Mouse (Mus musculus) thymus, adult 2 months (tissue): Measurements from ENCODE around the gene Slc25a24. TPM values are rescaled to one million over a fixed set of nuclear protein-coding genes. Genes with fewer than 3 reads are reported as not detected.

Source experiments
- DNase-seq: peaks from one replicate; pipeline ENCODE4 v3.0.0; 2021
- H3K27ac ChIP-seq: fragments of 200-500 bp; 2 replicates; pipeline ENCODE4 v1.5.1; 2012; ENCODE audit warnings: low read length, control low read depth; ENCODE audit not compliant: control insufficient read depth, insufficient read depth
- H3K27me3 ChIP-seq: fragments of 200-500 bp; 2 replicates; pipeline ENCODE4 v1.6.1; 2012; ENCODE audit warnings: mild to moderate bottlenecking, low read length, moderate library complexity, mixed read lengths; ENCODE audit not compliant: control insufficient read depth, insufficient read depth
- H3K36me3 ChIP-seq: fragments of 200-500 bp; 2 replicates; pipeline ENCODE4 v1.6.1; 2012; ENCODE audit warnings: mild to moderate bottlenecking, low read length, moderate library complexity; ENCODE audit not compliant: control insufficient read depth, insufficient read depth
- H3K4me1 ChIP-seq: fragments of 200-500 bp; replicated peaks from 2 replicates; pipeline ENCODE4 v1.6.1; 2012; ENCODE audit warnings: low read length; ENCODE audit not compliant: control insufficient read depth, insufficient read depth
- H3K4me3 ChIP-seq: fragments of 200-500 bp; 2 replicates; pipeline ENCODE4 v1.5.1; 2012; ENCODE audit warnings: mild to moderate bottlenecking, low read length, control low read depth, moderate library complexity; ENCODE audit not compliant: control insufficient read depth, insufficient read depth
- CTCF ChIP-seq: fragments of 200-500 bp; IDR thresholded peaks from 2 replicates; pipeline ENCODE4 v1.5.1; 2012; ENCODE audit warnings: mild to moderate bottlenecking, control low read depth, low read length, moderate library complexity, borderline replicate concordance; ENCODE audit not compliant: control insufficient read depth, poor library complexity, insufficient read depth; ENCODE audit errors: extremely low read depth
- POLR2A ChIP-seq: fragments of 200-500 bp; IDR thresholded peaks from 2 replicates; pipeline ENCODE4 v1.6.1; 2012; ENCODE audit warnings: mild to moderate bottlenecking, low read length, control low read depth, moderate library complexity; ENCODE audit not compliant: control insufficient read depth, poor library complexity, insufficient read depth; ENCODE audit errors: extremely low read depth
- WGBS: fragments of 180-500 bp; shearing (Covaris S2); methylation state at CpG from one replicate; pipeline ENCODE4 v1.1.7; 2018; 5-methylcytosine and 5-hydroxymethylcytosine counted together
- polyA plus RNA-seq: library from polyadenylated mRNA; depleted of rRNA; stranded (reverse); fragments of >200 nt; gene quantifications from 2 replicates; pipeline ENCODE4 v1.2.3, GENCODE M21; 2012; rRNA removed

Slc25a24 gene
- 2.3 and 2.4 TPM in 2 replicates for polyA plus RNA-seq

DNA sequence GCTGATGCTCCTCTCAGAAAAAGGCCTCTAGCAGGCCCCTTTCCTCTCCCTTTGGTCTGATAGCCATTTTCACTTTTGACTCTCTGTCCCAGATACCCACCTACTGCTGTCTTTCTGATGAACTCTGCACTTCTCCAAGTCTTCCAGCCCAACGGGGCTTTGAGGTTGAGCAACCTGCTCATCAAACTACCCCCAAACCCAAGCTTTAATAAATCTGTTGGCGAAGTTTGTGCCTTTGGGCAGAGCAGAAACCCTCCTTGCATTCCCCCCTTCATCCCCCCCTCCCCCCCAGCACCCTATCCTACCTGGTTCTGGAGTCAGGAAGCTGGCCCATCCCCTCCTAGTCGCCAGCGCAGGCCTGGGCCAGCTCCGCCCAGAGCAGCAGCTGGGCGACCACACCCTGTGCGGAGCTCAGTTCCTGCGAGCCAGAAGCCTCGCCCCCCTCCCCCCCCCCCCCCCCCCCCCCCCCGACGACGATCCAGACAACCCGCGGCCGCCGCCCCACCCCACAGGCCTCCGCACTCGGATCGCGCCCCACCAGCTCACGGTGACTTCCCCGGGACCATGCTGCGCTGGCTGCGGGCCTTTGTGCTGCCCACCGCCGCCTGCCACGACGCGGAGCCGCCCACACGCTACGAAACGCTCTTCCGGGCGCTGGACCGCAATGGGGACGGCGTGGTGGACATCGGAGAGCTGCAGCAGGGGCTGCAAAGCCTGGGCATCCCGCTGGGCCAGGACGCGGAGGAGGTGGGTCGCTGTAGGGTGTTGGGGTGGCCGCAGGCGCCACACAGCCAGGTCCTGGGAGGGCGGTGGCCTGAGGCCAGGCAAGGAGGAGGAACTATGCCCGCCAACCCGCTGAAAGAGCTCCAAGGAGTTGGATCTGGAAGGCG lies at the start of gene Slc25a24:
Gene Slc25a24 (plus strand): TSS at position 509 of the 890 bp plus-strand sequence.
- TF ChIP-seq CTCF (0 out of 2 replicates have a peak, but pooled peaks have one; percentile 48), POLR2A (no peak)
- peak; percentile 40 for DNase-seq
- H3K36me3 ChIP-seq: no peaks in the 10 kb centered on the region
- H3K27ac ChIP-seq: no peak within 1 kb of the TSS
- H3K4me3 ChIP-seq: peak within 1 kb of the TSS; percentile 68
- no peaks in the 10 kb centered on the region for H3K27me3 ChIP-seq
- 2% methylated on average over 43 of the region's 49 CpGs for WGBS
- H3K4me1 ChIP-seq: peaks cover 8% of the 10 kb centered on the region

DNA sequence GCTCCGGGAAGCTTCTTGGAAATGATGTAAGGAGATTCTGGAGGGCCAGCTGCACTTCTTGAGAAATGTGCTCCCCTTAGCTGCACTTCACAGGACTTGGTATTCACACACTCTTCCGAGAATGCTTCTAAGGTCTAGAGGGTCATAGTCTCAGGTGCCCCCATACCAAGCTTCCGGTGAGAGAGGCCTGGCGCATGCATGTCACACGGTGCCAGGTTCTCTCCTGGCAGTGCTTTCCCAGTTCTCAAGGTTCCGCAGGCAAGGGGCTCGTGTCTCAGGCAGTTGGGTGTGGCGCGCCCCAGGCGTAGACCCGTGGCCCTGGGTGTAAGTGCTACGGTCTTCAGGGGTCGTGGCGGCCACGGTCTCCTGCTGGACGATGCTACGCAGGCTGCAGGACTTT lies 42.8 kb upstream of the Slc25a24 start, which contains the start of gene Slc25a54:
Gene Slc25a54 (plus strand): TSS at position 301 of the 400 bp plus-strand sequence.
- Histone ChIP-seq H3K27ac (no peak within 1 kb of the TSS), H3K27me3 (no peaks in the 10 kb centered on the region), H3K4me1 (no peaks in the 10 kb centered on the region), H3K36me3 (no peaks in the 10 kb centered on the region), H3K4me3 (no peak within 1 kb of the TSS)
- 97% methylated on average over 17 of the region's 17 CpGs for WGBS
- DNase-seq: no peak
- TF ChIP-seq CTCF: no peak
- no peak for TF ChIP-seq POLR2A

DNA sequence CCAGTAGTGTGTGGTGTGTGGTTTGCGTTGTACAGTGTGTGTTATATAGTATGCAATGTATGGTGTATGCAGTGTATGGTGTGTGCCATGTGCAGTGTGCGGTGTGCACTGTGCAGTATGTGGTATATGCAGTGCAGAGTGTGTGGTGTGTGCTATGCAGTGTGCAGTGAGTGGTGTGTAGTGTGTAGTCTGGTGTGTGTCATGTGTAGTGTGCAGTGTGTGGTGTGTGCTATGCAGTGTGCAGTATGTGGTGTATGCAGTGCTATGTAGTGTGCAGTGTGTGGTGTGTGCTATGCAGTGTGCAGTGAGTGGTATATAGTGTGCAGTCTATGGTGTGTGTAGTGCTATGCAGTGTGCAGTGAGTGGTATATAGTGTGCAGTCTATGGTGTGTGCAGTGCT lies 38.5 kb upstream of the Slc25a24 start:
- Histone ChIP-seq H3K36me3 (no peaks in the 10 kb centered on the region), H3K27me3 (no peaks in the 10 kb centered on the region), H3K4me1 (no peaks in the 10 kb centered on the region), H3K4me3 (no peak overlapping the region), H3K27ac (no peak overlapping the region)
- 97% methylated on average over 2 of the region's 2 CpGs for WGBS
- TF ChIP-seq CTCF: no peak
- no peak for TF ChIP-seq POLR2A
- no peak for DNase-seq

DNA sequence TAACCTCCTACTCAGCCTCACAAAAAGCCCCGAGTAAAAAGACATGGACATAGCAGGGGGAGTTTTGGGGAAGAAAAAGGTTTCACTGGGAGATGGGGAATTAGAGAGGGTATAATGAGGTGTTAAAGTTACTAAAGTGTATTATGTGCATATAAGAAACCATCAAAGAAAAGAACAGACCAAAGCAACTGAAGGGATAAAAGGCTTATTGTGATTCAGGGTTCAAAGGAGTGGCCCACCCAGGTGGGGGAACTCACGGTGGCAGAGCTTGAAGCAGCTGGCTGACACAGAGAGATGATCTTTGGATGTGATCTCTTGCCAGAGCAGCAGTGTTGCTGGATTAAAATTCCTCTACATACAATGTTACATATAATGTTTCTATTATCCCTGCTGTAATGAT lies 34.5 kb upstream of the Slc25a24 start:
- DNase-seq: no peak
- Histone ChIP-seq H3K4me3 (no peak overlapping the region), H3K36me3 (no peaks in the 10 kb centered on the region), H3K4me1 (no peaks in the 10 kb centered on the region), H3K27me3 (no peaks in the 10 kb centered on the region), H3K27ac (no peak overlapping the region)
- WGBS: 35% methylated on average over 2 of the region's 2 CpGs
- TF ChIP-seq POLR2A: no peak
- no peak for TF ChIP-seq CTCF

DNA sequence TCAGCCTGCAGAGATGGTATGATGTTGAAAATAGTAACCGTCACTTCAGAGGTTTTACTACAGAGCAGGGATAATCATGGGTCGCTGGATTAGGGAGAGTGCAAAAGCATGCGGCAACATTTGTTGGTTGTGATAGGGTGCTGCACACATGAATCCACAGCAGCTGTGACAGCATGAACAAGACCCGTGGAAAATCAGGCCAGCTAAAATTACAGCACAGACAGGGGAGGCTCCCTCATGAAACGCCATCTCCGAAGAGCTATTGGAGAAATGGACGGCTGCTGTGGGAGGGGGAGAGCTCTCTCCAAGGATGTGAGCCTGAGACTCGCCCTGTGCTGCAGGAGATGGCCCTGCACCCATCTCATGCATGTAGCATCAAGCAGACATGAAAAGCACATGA lies 18.2 kb upstream of the Slc25a24 start:
- Histone ChIP-seq H3K4me1 (no peaks in the 10 kb centered on the region), H3K4me3 (no peak overlapping the region), H3K36me3 (no peaks in the 10 kb centered on the region), H3K27me3 (no peaks in the 10 kb centered on the region), H3K27ac (no peak overlapping the region)
- 88% methylated on average over 8 of the region's 8 CpGs for WGBS
- no peak for DNase-seq
- TF ChIP-seq CTCF (no peak), POLR2A (no peak)

DNA sequence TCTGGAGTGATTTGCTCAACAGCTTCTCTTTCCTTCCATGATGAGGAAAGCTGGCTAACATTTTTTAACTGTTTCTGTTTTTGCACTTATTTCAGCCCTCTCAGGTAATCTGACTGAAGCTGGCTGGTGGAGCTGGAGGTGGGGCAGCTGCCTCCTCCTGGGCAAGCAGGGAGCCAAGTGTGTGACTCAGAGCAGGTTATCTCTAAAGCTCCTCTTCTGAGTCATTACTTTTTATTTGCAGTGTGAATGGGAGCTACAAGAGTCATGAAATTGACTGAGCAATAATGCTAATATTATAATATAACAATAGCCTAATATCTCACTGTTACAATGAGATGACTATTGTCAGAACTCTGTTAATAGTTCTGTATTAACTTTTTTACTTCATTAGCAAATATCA lies 5.8 kb upstream of the Slc25a24 start:
- no peaks in the 10 kb centered on the region for H3K36me3 ChIP-seq
- TF ChIP-seq CTCF (no peak), POLR2A (no peak)
- H3K4me3 ChIP-seq: no peak overlapping the region
- H3K4me1 ChIP-seq: no peaks in the 10 kb centered on the region
- DNase-seq: no peak
- no peak overlapping the region for H3K27ac ChIP-seq
- H3K27me3 ChIP-seq: no peaks in the 10 kb centered on the region

DNA sequence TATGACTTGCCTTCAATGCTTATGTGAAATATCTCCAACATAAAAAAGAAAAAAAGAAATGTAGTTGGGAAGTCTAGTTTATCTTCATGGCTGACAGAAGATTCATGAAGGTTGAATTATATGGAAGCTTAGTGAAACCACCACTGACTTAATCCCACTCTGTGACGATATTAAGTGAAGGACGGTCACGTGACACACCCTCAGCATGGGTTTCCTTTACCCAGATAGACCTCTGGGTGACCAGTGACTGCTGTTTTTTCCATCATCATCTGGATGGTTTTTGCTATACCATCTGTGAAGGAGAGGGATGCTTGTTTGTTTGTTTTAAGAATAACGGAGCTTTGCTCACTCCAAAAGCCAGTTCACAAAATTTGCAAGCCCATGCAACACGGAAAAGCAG lies 3.4 kb upstream of the Slc25a24 start:
- Histone ChIP-seq H3K36me3 (no peaks in the 10 kb centered on the region), H3K4me1 (peaks cover 8% of the 10 kb centered on the region), H3K27ac (no peak overlapping the region), H3K27me3 (no peaks in the 10 kb centered on the region), H3K4me3 (no peak overlapping the region)
- 93% methylated on average over 5 of the region's 5 CpGs for WGBS
- no peak for DNase-seq
- TF ChIP-seq CTCF: no peak
- TF ChIP-seq POLR2A: no peak
